Mouse (Mus musculus) forebrain, postnatal 0 days (tissue): ENCODE results near the gene Lrrc25. TPM values are rescaled to one million over a fixed set of nuclear protein-coding genes. Genes with fewer than 3 reads are reported as not detected.
"Not testable (repeated sequence)": the region's sequence is repeated elsewhere in the genome, so short reads cannot be mapped to it uniquely, and the experiment has no call there.

Experiments used
- ATAC-seq: fragments of 200-750 bp; cut with Nextera tagmentation; 2 replicates; pipeline ENCODE4 v1.8.0; 2017; ENCODE audit warnings: mild to moderate bottlenecking, moderate library complexity
- DNase-seq: peaks from one replicate; pipeline ENCODE4 v3.0.0-alpha.2; 2015
- H3K27ac ChIP-seq: fragments of 300-500 bp; sonication (generic); 2 replicates; pipeline ENCODE4 v1.5.1; 2014; ENCODE audit warnings: low read depth, mild to moderate bottlenecking, antibody characterized with exemption, low read length, moderate library complexity, mixed read lengths
- H3K27me3 ChIP-seq: fragments of 300-500 bp; sonication (generic); 2 replicates; pipeline ENCODE4 v1.6.1; 2014; ENCODE audit warnings: mild to moderate bottlenecking, low read length, mixed read lengths; ENCODE audit not compliant: insufficient read depth
- H3K36me3 ChIP-seq: fragments of 300-500 bp; sonication (generic); 2 replicates; pipeline ENCODE4 v1.6.1; 2014; ENCODE audit warnings: mild to moderate bottlenecking, moderate library complexity; ENCODE audit not compliant: insufficient read depth
- H3K4me1 ChIP-seq: fragments of 300-500 bp; sonication (generic); 2 replicates; pipeline ENCODE4 v1.6.1; 2014; ENCODE audit warnings: antibody characterized with exemption; ENCODE audit not compliant: insufficient read depth
- H3K4me2 ChIP-seq: fragments of 300-500 bp; sonication (generic); 2 replicates; pipeline ENCODE4 v1.6.1; 2014; ENCODE audit warnings: low read depth, mild to moderate bottlenecking, moderate library complexity
- H3K4me3 ChIP-seq: fragments of 300-500 bp; sonication (generic); 2 replicates; pipeline ENCODE4 v1.5.1; 2014; ENCODE audit warnings: low read depth, low read length, mixed read lengths
- H3K9ac ChIP-seq: fragments of 300-500 bp; sonication (generic); 2 replicates; pipeline ENCODE4 v1.6.1; 2014; ENCODE audit warnings: mild to moderate bottlenecking
- H3K9me3 ChIP-seq: fragments of 300-500 bp; sonication (generic); 2 replicates; pipeline ENCODE4 v1.6.1; 2016; ENCODE audit warnings: low read length
- CTCF ChIP-seq: sonication (generic); IDR thresholded peaks from 2 replicates; pipeline ENCODE4 v1.5.1; 2016; ENCODE audit warnings: antibody characterized with exemption, control low read depth, low read depth
- WGBS: fragments of 180-500 bp; shearing (Covaris S2); extraction: QIAGEN DNeasy Blood & Tissue Kit; methylation state at CpG from one replicate; pipeline ENCODE4 v1.1.7; 2014; 5-methylcytosine and 5-hydroxymethylcytosine counted together
- polyA plus RNA-seq: library from polyadenylated mRNA; unstranded; fragments of >200 nt; fragmentation: Nextera tagmentation; extraction: Ambion mirVana; gene quantifications from 2 replicates; pipeline ENCODE4 v1.2.1, GENCODE M21; 2015
- total RNA-seq: library from RNA; depleted of rRNA; stranded (reverse); fragments of >200 nt; gene quantifications from 2 replicates; pipeline ENCODE4 v1.2.3, GENCODE M21; 2014

The Lrrc25 gene
- total and polyA plus RNA-seq, 2 experiments from 2014 or later = 1.2 to 2.8 TPM

GRCm38 (mm10) chr8:70584606-70585257 lies 31.2 kb upstream of the Lrrc25 start:
- Histone ChIP-seq H3K4me3 (no peak overlapping the region), H3K4me2 (no peak overlapping the region), H3K36me3 (peaks cover 74% of the 10 kb centered on the region), H3K9ac (no peak overlapping the region; the same call in 1 of the 2 replicates), H3K4me1 (no peaks in the 10 kb centered on the region), H3K27ac (no peak overlapping the region), H3K27me3 (no peaks in the 10 kb centered on the region), H3K9me3 (no peaks in the 10 kb centered on the region)
- DNase-seq (no peak), ATAC-seq (peak; percentile 14; the same call in 1 of the 2 replicates)
- WGBS = 92% methylated on average over 9 of the region's 9 CpGs
- no peak for TF ChIP-seq CTCF

DNA sequence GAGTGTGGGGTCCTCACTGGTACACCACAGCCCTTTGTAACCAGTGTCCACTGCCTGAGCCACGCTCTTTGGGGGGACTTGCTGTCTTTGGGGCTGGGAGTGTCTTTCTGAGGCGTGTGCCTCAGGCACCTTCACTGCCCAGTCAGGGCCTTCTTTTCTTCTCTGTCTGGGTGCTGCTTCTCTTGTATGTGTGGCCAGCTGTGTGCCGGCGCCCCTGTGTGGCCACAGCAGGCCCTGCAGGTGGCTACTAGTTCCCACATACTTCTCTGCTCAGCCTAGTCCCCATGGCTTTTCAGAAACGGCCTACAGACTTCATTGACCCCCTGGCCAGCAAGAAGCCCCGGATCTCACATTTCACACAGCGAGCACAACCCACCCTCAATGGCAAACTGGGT lies 30.7 kb upstream of the Lrrc25 start:
- no peaks in the 10 kb centered on the region for H3K4me1 ChIP-seq
- peaks cover 69% of the 10 kb centered on the region for H3K36me3 ChIP-seq
- ATAC-seq (peak; percentile 83), DNase-seq (peak; percentile 44)
- TF ChIP-seq CTCF = peak; percentile 74
- no peak overlapping the region for H3K4me2 ChIP-seq
- no peaks in the 10 kb centered on the region for H3K9me3 ChIP-seq
- no peaks in the 10 kb centered on the region for H3K27me3 ChIP-seq
- no peak overlapping the region for H3K4me3 ChIP-seq
- H3K27ac ChIP-seq = no peak overlapping the region
- no peak overlapping the region; the same call in 1 of the 2 replicates for H3K9ac ChIP-seq
- WGBS = 37% methylated on average over 7 of the region's 7 CpGs

DNA sequence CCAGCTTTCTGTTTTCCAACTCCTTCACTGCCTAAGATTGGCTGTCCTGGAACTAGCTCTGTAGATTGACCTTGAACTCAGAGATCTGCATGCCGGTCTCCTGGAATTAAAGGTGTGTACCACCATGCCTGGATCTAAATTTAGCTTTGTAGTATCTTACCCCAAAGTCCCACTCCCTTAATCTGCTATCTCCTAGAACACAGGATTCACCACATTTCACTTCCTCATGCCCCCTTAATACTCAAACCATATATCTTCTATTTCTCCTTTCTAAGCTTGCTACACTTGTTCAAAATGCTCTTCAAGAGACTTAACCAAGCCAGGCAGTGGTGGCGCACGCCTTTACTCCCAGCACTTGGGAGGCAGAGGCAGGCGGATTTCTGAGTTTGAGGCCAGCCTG lies 28.0 kb upstream of the Lrrc25 start:
- WGBS = 89% methylated on average over 4 of the region's 4 CpGs
- H3K27ac ChIP-seq, H3K9ac ChIP-seq, H3K4me3 ChIP-seq, H3K9me3 ChIP-seq, H3K4me2 ChIP-seq, ATAC-seq, H3K4me1 ChIP-seq, DNase-seq, H3K27me3 ChIP-seq: not testable (repeated sequence)
- peaks cover 57% of the 10 kb centered on the region for H3K36me3 ChIP-seq

DNA sequence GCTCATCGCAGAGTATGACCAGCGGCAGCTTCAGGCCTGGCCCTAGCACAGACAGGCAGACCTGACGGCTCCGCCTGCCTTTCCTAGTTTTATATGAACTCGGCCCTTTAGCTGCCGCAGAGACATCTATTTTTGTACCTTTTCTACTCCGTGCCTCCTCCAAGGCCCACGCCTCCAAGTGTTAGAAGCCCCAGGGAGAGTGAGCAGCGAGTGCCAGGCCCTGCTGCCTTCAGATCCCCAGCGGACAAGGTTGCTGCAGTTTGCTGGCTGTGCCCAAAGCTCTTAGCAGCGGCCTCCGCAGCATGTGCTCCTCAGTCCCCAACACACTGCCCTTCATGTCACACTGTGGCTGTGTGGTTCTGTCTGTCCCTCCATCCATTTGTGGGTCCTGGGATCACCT lies 24.4 kb upstream of the Lrrc25 start:
- Histone ChIP-seq H3K9me3 (no peaks in the 10 kb centered on the region), H3K36me3 (peaks cover 25% of the 10 kb centered on the region), H3K9ac (no peak overlapping the region), H3K4me1 (peaks cover 8% of the 10 kb centered on the region), H3K27ac (no peak overlapping the region), H3K4me3 (no peak overlapping the region), H3K4me2 (no peak overlapping the region), H3K27me3 (no peaks in the 10 kb centered on the region)
- ATAC-seq (no peak), DNase-seq (no peak)
- 87% methylated on average over 12 of the region's 12 CpGs for WGBS
- TF ChIP-seq CTCF = no peak

- Histone ChIP-seq H3K9ac (no peak overlapping the region), H3K27me3 (no peaks in the 10 kb centered on the region), H3K9me3 (no peaks in the 10 kb centered on the region), H3K4me3 (no peak overlapping the region), H3K4me1 (peaks cover 13% of the 10 kb centered on the region), H3K4me2 (no peak overlapping the region; the same call in 1 of the 2 replicates), H3K36me3 (peaks cover 19% of the 10 kb centered on the region), H3K27ac (peak overlapping the region; percentile 54)
- WGBS = 66% methylated on average over 8 of the region's 8 CpGs
- no peak for TF ChIP-seq CTCF
- DNase-seq = no peak
- ATAC-seq = no peak
These were observed 22.8 kb upstream of the Lrrc25 start for GRCm38 (mm10) chr8:70593173-70593572.

GRCm38 (mm10) chr8:70593961-70594609 lies 21.9 kb upstream of the Lrrc25 start, which contains the start of gene Isyna1:
Isyna1 (plus strand) TSS chr8:70594373.
- peak within 1 kb of the TSS; percentile 97 for H3K4me2 ChIP-seq
- peaks cover 15% of the 10 kb centered on the region for H3K36me3 ChIP-seq
- no peaks in the 10 kb centered on the region for H3K9me3 ChIP-seq
- H3K27me3 ChIP-seq = no peaks in the 10 kb centered on the region
- under 1% methylated on average over 40 of the region's 40 CpGs for WGBS
- peak; percentile 83 for ATAC-seq
- peak within 1 kb of the TSS; percentile 57 for H3K4me3 ChIP-seq
- peak within 1 kb of the TSS; percentile 68 for H3K9ac ChIP-seq
- peak within 1 kb of the TSS; percentile 73 for H3K27ac ChIP-seq
- peak; percentile 85 for DNase-seq
- TF ChIP-seq CTCF = no peak
- H3K4me1 ChIP-seq = peaks cover 19% of the 10 kb centered on the region
